In genomic region chr11:32267188-32267884, GRCm38 (mm10) we compare ENCODE assay signal across 8 mouse cellular contexts. TPM values are rescaled to one million over a fixed set of nuclear protein-coding genes. Genes with fewer than 3 reads are reported as not detected.
DNase-seq lines count a peak whose midpoint lies in the region; ATAC-seq and TF ChIP-seq lines count a peak whose summit lies in the region.

Nprl3 (minus strand) TSS chr11:32267707.

- peaks cover 7% of the 10 kb centered on the region for H3K36me3 ChIP-seq in forebrain, embryonic 10.5 days (replicated peaks)
- no peaks in the 10 kb centered on the region; the same call in 1 of the 2 replicates for H3K36me3 ChIP-seq in heart, embryonic 15.5 days
- peaks cover 4% of the 10 kb centered on the region; the same call in 1 of the 2 replicates for H3K36me3 ChIP-seq in liver, embryonic 14.5 days (replicated peaks; ENCODE audit: control insufficient read depth, insufficient read depth, low read depth)
- H3K36me3 ChIP-seq in neural tube, embryonic 11.5 days (ENCODE audit: control insufficient read depth, insufficient read depth, low read length) = 0 out of 2 replicates have a peak, but pooled peaks cover 2% of the 10 kb centered on the region
- no peaks in the 10 kb centered on the region for H3K36me3 ChIP-seq in stomach, postnatal 0 days (ENCODE audit: control insufficient read depth, insufficient read depth, low read length)

- H3K4me2 ChIP-seq in heart, embryonic 15.5 days = peak within 1 kb of the TSS; percentile 74
- H3K4me2 ChIP-seq in liver, embryonic 14.5 days (ENCODE audit: low read depth) = peak within 1 kb of the TSS; percentile 83
- peak within 1 kb of the TSS; percentile 43 for H3K4me2 ChIP-seq in neural tube, embryonic 11.5 days (ENCODE audit: low read depth)
- peak within 1 kb of the TSS; percentile 74 for H3K4me2 ChIP-seq in stomach, postnatal 0 days (replicated peaks; ENCODE audit: low read depth)

- H3K9me3 ChIP-seq in forebrain, embryonic 10.5 days = no peaks in the 10 kb centered on the region
- no peaks in the 10 kb centered on the region for H3K9me3 ChIP-seq in heart, embryonic 15.5 days (replicated peaks)
- H3K9me3 ChIP-seq in liver, embryonic 14.5 days (ENCODE audit: control insufficient read depth, low read length) = no peaks in the 10 kb centered on the region
- H3K9me3 ChIP-seq in neural tube, embryonic 11.5 days (ENCODE audit: control insufficient read depth, low read length) = no peaks in the 10 kb centered on the region
- H3K9me3 ChIP-seq in stomach, postnatal 0 days (ENCODE audit: control insufficient read depth, low read length) = no peaks in the 10 kb centered on the region

- H3K27me3 ChIP-seq in forebrain, embryonic 10.5 days (ENCODE audit: poor library complexity, severe bottlenecking) = no peaks in the 10 kb centered on the region
- H3K27me3 ChIP-seq in heart, embryonic 15.5 days = no peaks in the 10 kb centered on the region; the same call in 1 of the 2 replicates
- H3K27me3 ChIP-seq in liver, embryonic 14.5 days (ENCODE audit: control insufficient read depth, insufficient read depth, low read length) = no peaks in the 10 kb centered on the region
- no peaks in the 10 kb centered on the region for H3K27me3 ChIP-seq in neural tube, embryonic 11.5 days (ENCODE audit: control insufficient read depth, insufficient read depth, low read length)
- H3K27me3 ChIP-seq in stomach, postnatal 0 days (ENCODE audit: control insufficient read depth, insufficient read depth, low read length) = no peaks in the 10 kb centered on the region

- WGBS in forebrain, embryonic 10.5 days = under 1% methylated on average over 54 of the region's 54 CpGs
- WGBS in heart, embryonic 15.5 days = under 1% methylated on average over 54 of the region's 54 CpGs
- under 1% methylated on average over 54 of the region's 54 CpGs for WGBS in liver, embryonic 14.5 days (ENCODE audit: insufficient replicate concordance)
- WGBS in neural tube, embryonic 11.5 days = under 1% methylated on average over 54 of the region's 54 CpGs
- under 1% methylated on average over 54 of the region's 54 CpGs for WGBS in stomach, postnatal 0 days

- peak; percentile 99 for ATAC-seq in heart, embryonic 15.5 days (replicated peaks; ENCODE audit: insufficient number of reproducible peaks, insufficient read depth, low FRiP score, low read depth)
- peak; percentile 77 for ATAC-seq in liver, embryonic 14.5 days (ENCODE audit: insufficient read depth)
- ATAC-seq in neural tube, embryonic 11.5 days (ENCODE audit: insufficient read depth, low FRiP score, low TSS enrichment) = peak; percentile 98
- peak; percentile 99 for ATAC-seq in stomach, postnatal 0 days (ENCODE audit: low FRiP score, low TSS enrichment)

- H3K27ac ChIP-seq in forebrain, embryonic 10.5 days = peak within 1 kb of the TSS; percentile 98
- peak within 1 kb of the TSS; percentile 89 for H3K27ac ChIP-seq in heart, embryonic 15.5 days
- H3K27ac ChIP-seq in liver, embryonic 14.5 days = peak within 1 kb of the TSS; percentile 95
- H3K27ac ChIP-seq in neural tube, embryonic 11.5 days (ENCODE audit: low read depth, low read length) = peak within 1 kb of the TSS; percentile 95
- peak within 1 kb of the TSS; percentile 95 for H3K27ac ChIP-seq in stomach, postnatal 0 days (replicated peaks)

- H3K9ac ChIP-seq in heart, embryonic 15.5 days = peak within 1 kb of the TSS; percentile 91
- peak within 1 kb of the TSS; percentile 96 for H3K9ac ChIP-seq in liver, embryonic 14.5 days (replicated peaks)
- peak within 1 kb of the TSS; percentile 97 for H3K9ac ChIP-seq in neural tube, embryonic 11.5 days (ENCODE audit: low read length)
- peak within 1 kb of the TSS; percentile 95 for H3K9ac ChIP-seq in stomach, postnatal 0 days (ENCODE audit: low read length)

- TF ChIP-seq EP300 in liver, embryonic 14.5 days (IDR thresholded peaks at IDR 0.05; ENCODE audit: low read depth) = peak; percentile 52; the same call in 1 of the 2 replicates
- peak; percentile 96 for TF ChIP-seq EP300 in stomach, postnatal 0 days (optimal IDR thresholded peaks at IDR 0.05)

- peak; percentile 98 for DNase-seq in CD4-positive, CD25-positive, alpha-beta regulatory T cell, adult 2 months (ENCODE audit: low read depth, low spot score)
- DNase-seq in c-Kit-negative CD71-positive TER-119-positive erythroid progenitor cells, embryonic 14.5 days (ENCODE audit: low read depth, low spot score) = peak; percentile 86
- peak; percentile 93 for DNase-seq in forebrain, embryonic 10.5 days (ENCODE audit: extremely low spot score, low spot score)
- peak; percentile 95 to 98 for DNase-seq in kidney, postnatal 25 days
- DNase-seq in liver, embryonic 14.5 days (ENCODE audit: low read depth in 3 of 3, low spot score in 3 of 3) = peak; percentile 84 to 89 (median 85)
- peak; percentile 98 for DNase-seq in neural tube, embryonic 11.5 days (ENCODE audit: low spot score)
- peak; percentile 96 for DNase-seq in stomach, postnatal 0 days (ENCODE audit: low spot score)

- peak within 1 kb of the TSS; percentile 92 for H3K4me3 ChIP-seq in forebrain, embryonic 10.5 days
- H3K4me3 ChIP-seq in heart, embryonic 15.5 days = peak within 1 kb of the TSS; percentile 84
- peak within 1 kb of the TSS; percentile 75 to 83 for H3K4me3 ChIP-seq in liver, embryonic 14.5 days (ENCODE audit: insufficient read depth in 1 of 2, low read depth in 2 of 2, low read length in 2 of 2)
- H3K4me3 ChIP-seq in neural tube, embryonic 11.5 days (ENCODE audit: low read depth, low read length) = peak within 1 kb of the TSS; percentile 68
- peak within 1 kb of the TSS; percentile 81 for H3K4me3 ChIP-seq in stomach, postnatal 0 days (ENCODE audit: low read depth, low read length)

- peaks cover 24% of the 10 kb centered on the region for H3K4me1 ChIP-seq in forebrain, embryonic 10.5 days
- H3K4me1 ChIP-seq in heart, embryonic 15.5 days (replicated peaks) = peaks cover 18% of the 10 kb centered on the region
- H3K4me1 ChIP-seq in liver, embryonic 14.5 days (replicated peaks; ENCODE audit: control insufficient read depth in 2 of 2, insufficient read depth in 2 of 2, low read length in 1 of 2) = peaks cover 73 to 78% of the 10 kb centered on the region in 2 experiments
- no peaks in the 10 kb centered on the region; the same call in 1 of the 2 replicates for H3K4me1 ChIP-seq in neural tube, embryonic 11.5 days (ENCODE audit: control insufficient read depth, insufficient read depth, low read length)
- H3K4me1 ChIP-seq in stomach, postnatal 0 days (replicated peaks; ENCODE audit: control insufficient read depth, insufficient read depth) = peaks cover 3% of the 10 kb centered on the region; the same call in 1 of the 2 replicates

- TF ChIP-seq CTCF in liver, embryonic 14.5 days (IDR thresholded peaks at IDR 0.05; ENCODE audit: low read depth) = no peak; the same call in 1 of the 2 replicates
- no peak for TF ChIP-seq CTCF in stomach, postnatal 0 days (IDR thresholded peaks at IDR 0.05; ENCODE audit: low read depth)

RNA-seq across cellular contexts. Expression of gene Nprl3, which starts in this region (rescaled TPM):
- polyA plus RNA-seq in forebrain, embryonic 10.5 days (2016; fragmentation: Nextera tagmentation; extraction: Ambion mirVana) = 48.3 and 48.6 TPM in 2 replicates
- polyA plus RNA-seq in heart, embryonic 15.5 days (2015; fragmentation: Nextera tagmentation; extraction: Ambion mirVana) = 29.8 and 33.6 TPM in 2 replicates
- polyA plus RNA-seq in liver, embryonic 14.5 days (2012; rRNA removed) = 36.8 and 44.5 TPM in 2 replicates
- 16.5 and 16.8 TPM in 2 replicates for polyA plus RNA-seq in liver, embryonic 14.5 days (2014; fragmentation: Nextera tagmentation; extraction: Ambion mirVana)
- polyA plus RNA-seq in neural tube, embryonic 11.5 days (2014; fragmentation: Nextera tagmentation; extraction: Ambion mirVana) = 29.0 and 33.0 TPM in 2 replicates
- polyA plus RNA-seq in stomach, postnatal 0 days (2015; fragmentation: Nextera tagmentation; extraction: Ambion mirVana) = 28.0 and 28.2 TPM in 2 replicates

Comparison
In these comparisons a context has a peak if more than half of its experiments do, and no peak if none do; other contexts are left out.
1. Peak in every context shown above with its lines: DNase-seq, ATAC-seq, H3K4me3 ChIP-seq and H3K27ac ChIP-seq.